Mouse (Mus musculus) left cerebral cortex, adult 2 months (tissue): ENCODE data around the gene Vmn2r68. TPM values are rescaled to one million over a fixed set of nuclear protein-coding genes. Genes with fewer than 3 reads are reported as not detected.

Experiments
- DNase-seq, 2 experiments: peaks; one replicate each; pipeline ENCODE4 v3.0.0; 2021 to 2022; ENCODE audit warnings: low spot score in 2 of 2, mixed read lengths in 1 of 2; ENCODE audit errors: extremely low spot score in 1 of 2
- H3K27ac ChIP-seq: fragments of 200-600 bp; 2 replicates; pipeline ENCODE4 v1.8.1; 2022
- H3K4me3 ChIP-seq: fragments of 200-600 bp; 2 replicates; pipeline ENCODE4 v1.8.1; 2022
- CTCF ChIP-seq: fragments of 200-600 bp; IDR thresholded peaks from 2 replicates; pipeline ENCODE4 v1.8.1; 2022; ENCODE audit warnings: antibody characterized with exemption, mild to moderate bottlenecking, moderate library complexity
- intact Hi-C: fragments of 180-260 bp; cut with DNase I; formaldehyde crosslinking; loops from one replicate; pipeline ENCODE4 v1.15.1; 2025
- long read RNA-seq, 2 experiments: library from polyadenylated mRNA; stranded (forward); transcript quantifications; one replicate each; pipeline ENCODE4 v2.0.0; 2021; ENCODE audit warnings: borderline mapping rate in 2 of 2
- total RNA-seq, 2 experiments: library from RNA; stranded (reverse); gene quantifications; 2 replicates each; pipeline ENCODE4 v1.2.3; 2021

The Vmn2r68 gene
- total RNA-seq = not detected
- long read RNA-seq, experiment 1 = 0 reads
- long read RNA-seq, experiment 2 = 0 reads

GRCm38 (mm10) chr7:85237683-85238082 lies at the start of gene Vmn2r68:
TSS of gene Vmn2r68 (minus strand) at chr7:85237783.
- TF ChIP-seq CTCF = no peak
- Histone ChIP-seq H3K27ac (no peak within 1 kb of the TSS), H3K4me3 (no peak within 1 kb of the TSS)
- DNase-seq = no peak
- intact Hi-C loops = no loop called here

Other genes starting within 250 kb of the Vmn2r68 start
- not detected for gene Vmn2r66, start 225.5 kb downstream of the Vmn2r68 start, total RNA-seq
- gene Vmn2r67, start 81.8 kb downstream of the Vmn2r68 start, total RNA-seq = not detected
- gene Vmn2r69, start 178.1 kb upstream of the Vmn2r68 start, total RNA-seq = not detected